Comparison of ENCODE assay signal across 2 mouse cellular contexts in genomic region chr6:124803691-124804090, GRCm38 (mm10). TPM values are rescaled to one million over a fixed set of nuclear protein-coding genes. Genes with fewer than 3 reads are reported as not detected.
"Had no signal": no experiment of that assay in that cellular context is flagged by ENCODE, and none has a peak within 500 bp of the region (broad histone marks: within the 10 kb centered on the region; RNA-seq: fewer than 3 reads in every experiment).

No protein-coding gene starts in this region.

RNA-seq across cellular contexts. Expression of gene Lrrc23, which starts 24.2 kb away (rescaled TPM):
- polyA plus RNA-seq: erythroblast, embryonic 14.5 days; heart, embryonic 11.5 days had no signal
